Mouse (Mus musculus): ENCODE results near the gene Amfr.
A peak's percentile ranks its signal among the peaks of the same experiment; 100 is the strongest.

Amfr gene

GRCm38 (mm10) chr8:94012013-94012951 is at the start of gene Amfr:
Gene Amfr (minus strand): TSS chr8:94012842.
- DNase-seq (ENCODE audit: extremely low read depth, low read depth) = no peak

GRCm38 (mm10) chr8:94057157-94057854 is 44.7 kb upstream of the Amfr start:
- DNase-seq (ENCODE audit: extremely low read depth, low read depth) = no peak

DNA sequence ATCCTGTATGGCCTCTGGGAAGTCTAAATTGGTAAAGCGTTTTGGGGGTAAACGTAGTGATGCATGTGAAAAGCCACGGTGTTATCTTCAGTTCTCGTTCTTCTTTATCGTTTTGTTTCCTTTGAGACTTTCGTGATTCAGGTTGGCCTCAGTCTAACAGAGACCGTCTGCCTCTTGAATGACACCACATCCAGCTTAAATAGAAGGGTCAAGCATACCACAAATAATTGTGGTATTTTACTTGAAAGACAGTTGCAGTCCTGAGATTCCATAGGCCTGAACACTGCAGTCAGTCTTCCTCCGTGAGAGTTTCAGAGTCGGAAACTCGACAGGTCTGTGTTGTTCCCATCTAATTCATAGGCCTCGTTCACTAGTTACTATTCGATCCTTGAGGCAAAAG is 40.1 kb upstream of the Amfr start:
- DNase-seq (ENCODE audit: extremely low read depth, low read depth) = no peak

- no peak for DNase-seq (ENCODE audit: extremely low read depth, low read depth)
Measured at GRCm38 (mm10) chr8:94047845-94048244, 35.2 kb upstream of the Amfr start.

- peak; percentile 26 for DNase-seq (ENCODE audit: extremely low read depth, low read depth)
Measured at GRCm38 (mm10) chr8:94037806-94038205, 25.2 kb upstream of the Amfr start.

GRCm38 (mm10) chr8:94036944-94037524 is 24.4 kb upstream of the Amfr start, which contains the start of the genes Nudt21 and Ogfod1:
Gene Nudt21 (minus strand): TSS chr8:94037031.
Gene Ogfod1 (plus strand): TSS chr8:94037198.
- peak; percentile 97 for DNase-seq (ENCODE audit: extremely low read depth, low read depth)

GRCm38 (mm10) chr8:94036541-94036940 is 23.9 kb upstream of the Amfr start:
- peak; percentile 61 for DNase-seq (ENCODE audit: extremely low read depth, low read depth)

GRCm38 (mm10) chr8:94035200-94035599 is 22.6 kb upstream of the Amfr start:
- DNase-seq (ENCODE audit: extremely low read depth, low read depth) = no peak

DNA sequence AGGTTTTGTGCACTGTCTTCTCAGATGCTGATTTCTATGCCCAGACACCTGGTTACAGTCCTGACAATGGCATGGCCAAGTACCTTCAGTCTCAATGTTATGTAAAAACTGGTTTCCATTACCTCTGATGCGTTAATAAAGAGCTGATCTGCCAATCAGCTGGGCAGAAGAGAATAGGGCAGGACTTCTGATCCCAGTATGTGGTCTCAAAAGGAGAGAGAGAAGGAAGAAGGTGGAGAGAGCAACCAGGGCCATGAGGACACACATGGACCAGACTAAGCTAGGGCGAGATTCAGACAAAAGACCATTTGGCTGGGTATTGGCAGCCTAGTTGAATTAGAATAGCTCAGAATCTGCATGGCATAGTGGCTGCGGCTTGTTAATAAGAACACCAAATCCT is 21.0 kb upstream of the Amfr start:
- DNase-seq (ENCODE audit: extremely low read depth, low read depth) = no peak

DNA sequence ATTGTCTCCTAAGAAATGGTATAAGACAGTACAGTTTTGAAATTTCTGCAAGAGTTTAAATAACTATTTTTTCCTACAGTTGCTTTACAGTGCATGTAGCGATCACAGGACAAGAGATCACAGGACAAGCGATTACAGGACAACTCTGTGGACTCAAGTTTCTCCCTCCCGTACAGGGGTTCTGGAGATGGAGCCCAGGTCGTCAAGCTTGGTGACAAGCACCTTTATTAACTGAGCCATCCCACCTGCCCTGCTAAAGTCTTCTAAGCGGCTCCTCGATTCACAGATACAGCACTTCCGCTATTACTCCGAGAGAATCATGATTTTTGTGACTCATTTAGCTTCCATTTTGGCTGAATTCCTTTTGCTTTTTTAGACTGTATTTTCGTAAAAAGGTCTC is 17.1 kb upstream of the Amfr start:
- DNase-seq (ENCODE audit: extremely low read depth, low read depth) = no peak

DNA sequence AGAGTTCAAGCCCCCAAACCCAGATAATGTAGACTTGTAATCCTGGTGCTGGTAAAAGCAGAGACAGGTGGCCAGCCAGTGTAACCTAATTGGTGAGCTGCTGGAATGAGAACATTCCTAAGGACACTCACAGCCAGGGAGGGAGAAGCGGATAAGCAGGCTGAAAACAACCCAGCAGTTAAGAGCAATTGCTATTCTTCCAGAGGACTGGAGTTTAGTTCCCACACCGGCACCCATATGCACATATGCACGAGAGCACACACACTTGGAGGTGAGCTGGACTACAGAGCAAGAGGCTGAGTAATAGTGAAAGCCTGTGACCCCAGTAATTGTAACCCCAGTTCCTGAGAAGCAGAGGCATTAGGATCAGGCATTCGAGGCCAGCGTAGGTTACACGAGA is 11.3 kb upstream of the Amfr start:
- DNase-seq (ENCODE audit: extremely low read depth, low read depth) = no peak

DNA sequence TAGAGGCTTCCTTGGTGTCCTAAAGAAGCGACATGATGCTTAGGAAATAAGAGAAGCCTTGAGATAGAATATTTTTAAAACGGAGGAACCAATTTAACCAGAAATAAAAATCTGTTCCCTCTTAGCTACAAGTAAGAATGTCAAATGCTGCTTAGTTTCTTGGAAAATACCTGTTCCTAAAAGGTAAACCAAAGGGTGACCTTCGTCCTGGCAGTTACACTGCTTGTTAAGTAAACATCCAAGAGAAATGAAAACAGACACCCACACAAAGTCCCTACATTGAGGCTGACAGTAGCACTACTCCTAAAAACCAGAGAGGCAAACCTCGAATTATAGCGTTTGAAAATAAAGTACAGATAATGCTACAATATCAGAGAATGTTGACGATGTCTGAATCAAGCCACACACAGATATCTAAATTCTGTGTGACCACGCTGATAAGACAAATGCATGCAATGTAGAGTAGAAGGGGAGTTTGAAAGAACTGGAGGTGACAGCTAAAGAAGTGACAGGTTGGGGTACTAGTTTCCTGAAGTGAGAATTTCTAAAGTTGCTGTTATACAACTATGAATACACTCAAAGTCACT is 477 bp upstream of the Amfr start:
- DNase-seq (ENCODE audit: extremely low read depth, low read depth) = no peak

- peak; percentile 63 for DNase-seq (ENCODE audit: extremely low read depth, low read depth)
Measured at GRCm38 (mm10) chr8:94011076-94012012, 1.3 kb downstream of the Amfr start.

DNA sequence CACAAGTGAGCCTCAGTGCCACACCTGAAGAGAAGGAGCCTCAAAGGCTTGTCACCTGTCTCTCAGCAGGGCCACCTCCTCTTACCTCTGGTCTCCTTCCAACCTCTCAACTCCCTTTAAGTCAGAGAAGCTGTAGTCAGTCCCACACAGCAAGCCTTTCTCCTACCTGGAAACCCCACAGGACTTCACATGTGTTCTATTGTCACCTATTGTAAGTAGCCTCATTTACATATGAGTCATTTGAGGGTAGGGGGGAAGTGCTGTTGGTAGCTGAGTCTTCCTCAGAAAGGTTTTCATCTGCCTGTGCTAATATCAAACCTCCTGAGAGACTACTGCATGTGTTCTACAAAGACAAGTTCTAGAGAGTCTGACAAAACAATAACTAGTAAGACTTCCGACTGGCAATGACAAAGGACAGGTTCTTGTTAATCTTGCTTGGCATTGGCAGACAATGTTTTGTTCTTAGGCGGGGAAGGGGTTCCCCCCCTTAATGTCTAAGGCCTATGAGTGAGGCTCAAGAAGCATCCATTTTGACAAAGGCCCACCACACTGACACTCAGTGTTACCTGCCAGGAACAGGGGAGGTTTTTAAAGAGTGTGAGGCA is 2.4 kb downstream of the Amfr start:
- DNase-seq (ENCODE audit: extremely low read depth, low read depth) = no peak

DNA sequence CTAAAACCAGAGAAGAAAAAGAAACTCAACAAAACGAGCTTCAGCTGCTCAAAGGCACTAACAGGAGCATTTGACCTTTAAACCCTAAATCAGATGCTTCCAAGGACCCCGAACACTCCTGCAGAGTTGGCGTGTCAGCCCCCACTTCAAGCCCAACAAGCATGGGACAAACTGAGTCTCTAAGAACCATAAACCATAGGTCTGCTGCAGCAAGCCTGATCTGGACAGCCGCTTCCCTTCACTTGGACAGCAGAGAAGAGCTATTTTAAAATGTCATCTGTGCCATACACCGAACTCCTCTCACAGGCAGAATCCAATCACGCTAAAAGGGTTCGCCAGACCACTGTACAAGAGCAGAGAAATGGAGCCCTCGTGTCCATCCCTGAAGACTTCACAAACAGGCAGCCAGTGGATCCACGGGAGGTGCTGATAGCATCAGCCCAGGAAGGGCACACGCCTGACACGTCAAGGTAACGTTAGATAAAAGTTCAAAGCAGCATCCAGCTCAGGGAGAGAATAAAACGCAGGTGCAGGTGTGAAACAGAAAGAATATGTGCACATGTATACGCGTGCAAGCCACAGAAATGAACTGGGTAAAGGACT is 3.3 kb downstream of the Amfr start:
- no peak for DNase-seq (ENCODE audit: extremely low read depth, low read depth)

- no peak for DNase-seq (ENCODE audit: extremely low read depth, low read depth)
Measured at GRCm38 (mm10) chr8:94004139-94004538, 8.5 kb downstream of the Amfr start.

DNA sequence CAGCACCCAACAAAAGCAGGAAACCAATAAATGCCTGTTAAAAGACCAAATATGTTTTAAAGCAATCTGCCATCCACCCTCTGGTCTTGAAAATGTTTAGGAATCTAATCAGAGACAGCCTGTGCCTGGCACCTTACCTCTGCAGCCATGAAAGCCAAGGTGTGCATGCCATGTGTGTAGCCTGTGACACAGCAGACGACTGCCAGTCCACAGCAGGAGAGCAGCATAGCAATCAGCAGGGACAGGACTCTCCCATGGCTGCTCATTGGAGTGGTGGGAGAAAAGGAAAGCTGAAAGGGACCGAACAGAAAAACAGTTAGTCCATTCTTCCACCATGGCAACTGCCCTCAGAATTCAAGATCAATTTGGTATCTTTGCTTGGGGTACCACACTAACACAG is 13.7 kb downstream of the Amfr start:
- DNase-seq (ENCODE audit: extremely low read depth, low read depth) = no peak

DNA sequence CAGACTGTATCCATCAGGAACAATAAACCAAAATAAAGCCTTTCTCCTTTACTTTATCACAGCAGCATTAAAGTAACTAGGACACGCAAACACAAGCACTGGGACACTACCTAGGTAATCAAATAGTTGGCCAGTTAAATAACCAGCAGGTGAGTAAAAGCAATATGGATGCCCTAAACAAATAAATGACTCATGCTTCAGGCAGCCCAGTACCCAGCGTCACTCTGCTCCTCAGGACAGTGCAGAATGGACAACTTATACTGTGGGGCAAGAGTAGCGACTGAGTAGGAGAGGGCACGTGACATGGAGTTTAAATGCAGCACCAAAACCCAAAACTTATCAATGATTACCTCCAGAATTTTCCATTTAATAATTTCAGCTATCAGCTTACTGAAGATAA is 22.9 kb downstream of the Amfr start:
- no peak for DNase-seq (ENCODE audit: extremely low read depth, low read depth)

GRCm38 (mm10) chr8:93984731-93985130 is 27.9 kb downstream of the Amfr start:
- no peak for DNase-seq (ENCODE audit: extremely low read depth, low read depth)

DNA sequence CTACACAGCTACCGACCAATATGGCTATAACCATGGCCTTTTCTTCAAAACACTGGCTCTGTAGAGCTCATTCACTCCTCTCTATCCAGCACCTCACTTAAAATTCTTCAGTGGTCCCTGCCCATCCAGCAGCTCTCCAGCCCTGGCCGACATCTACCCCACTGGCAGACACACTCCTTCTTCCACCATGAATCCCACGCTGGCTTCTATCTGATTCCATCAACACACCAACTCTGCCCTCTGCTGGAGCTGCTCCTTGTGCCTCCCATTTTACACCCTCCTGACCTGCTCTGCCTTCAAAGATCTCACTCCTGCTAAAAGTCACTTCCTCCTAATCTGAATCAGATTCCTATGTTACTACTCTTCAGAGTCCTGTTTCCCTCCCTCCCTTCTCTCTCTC is 28.8 kb downstream of the Amfr start:
- DNase-seq (ENCODE audit: extremely low read depth, low read depth) = no peak

Measured in MEL-GATA-1-ER (cell line).